Mouse (Mus musculus) CD8-positive naive resting alpha-beta T cell, adult 2 months (primary cell): Measurements from ENCODE around the gene D430042O09Rik.

Experiments
- DNase-seq, 2 experiments: peaks; one replicate each; pipeline ENCODE4 v3.0.0; 2022; ENCODE audit warnings: low read depth in 2 of 2, low spot score in 2 of 2

Gene D430042O09Rik

DNA sequence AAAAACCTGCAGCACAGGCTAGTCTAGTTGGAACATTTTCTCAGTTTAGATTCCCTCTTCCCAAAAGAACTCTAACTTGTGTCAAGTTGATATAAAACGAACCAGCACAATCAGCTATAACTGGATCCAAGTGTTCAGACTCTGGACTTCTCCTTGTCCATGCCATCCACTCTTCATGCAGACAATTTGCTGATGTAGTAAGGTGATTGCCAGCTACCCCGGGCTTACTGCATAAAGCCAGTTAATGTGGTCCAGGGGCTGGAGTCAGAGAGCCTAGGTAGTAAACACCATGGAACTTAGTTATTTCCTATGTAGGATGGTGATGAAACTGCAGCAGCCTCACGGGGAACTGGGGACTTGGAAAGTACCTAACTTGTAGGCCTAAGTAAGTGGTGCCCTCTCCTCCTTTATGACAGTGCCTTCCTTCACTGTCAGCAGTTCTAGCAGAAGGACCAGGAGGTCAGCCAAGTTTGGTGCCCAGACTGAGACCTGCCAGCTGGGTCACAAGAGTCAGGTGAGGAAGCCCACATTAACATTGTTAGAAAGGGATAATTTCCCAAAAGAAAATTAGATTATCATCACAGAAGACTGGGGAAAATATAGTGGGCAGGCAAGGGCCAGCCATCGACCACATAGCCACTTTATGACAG is 28.8 kb downstream of the D430042O09Rik start:
- DNase-seq: no peak

DNA sequence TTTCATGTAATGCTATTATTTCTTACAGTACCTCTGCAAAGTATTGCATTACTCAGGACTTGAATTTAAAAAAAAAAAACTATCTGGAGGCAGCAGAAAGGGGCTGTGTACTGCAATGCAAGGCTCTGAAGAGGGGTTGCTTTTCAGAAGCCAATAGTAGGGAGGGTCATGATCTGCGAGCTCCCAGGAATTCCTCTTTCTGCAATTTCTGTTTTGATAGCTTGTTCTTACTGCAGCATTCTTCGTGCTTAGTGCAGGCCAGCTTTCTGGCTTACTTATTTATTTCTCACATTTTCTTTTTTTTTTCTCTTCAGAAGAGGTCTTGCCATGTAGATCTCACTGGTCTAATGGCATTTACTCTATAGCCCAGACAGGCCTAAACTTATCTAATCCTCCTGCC is 32.8 kb downstream of the D430042O09Rik start:
- DNase-seq: no peak

DNA sequence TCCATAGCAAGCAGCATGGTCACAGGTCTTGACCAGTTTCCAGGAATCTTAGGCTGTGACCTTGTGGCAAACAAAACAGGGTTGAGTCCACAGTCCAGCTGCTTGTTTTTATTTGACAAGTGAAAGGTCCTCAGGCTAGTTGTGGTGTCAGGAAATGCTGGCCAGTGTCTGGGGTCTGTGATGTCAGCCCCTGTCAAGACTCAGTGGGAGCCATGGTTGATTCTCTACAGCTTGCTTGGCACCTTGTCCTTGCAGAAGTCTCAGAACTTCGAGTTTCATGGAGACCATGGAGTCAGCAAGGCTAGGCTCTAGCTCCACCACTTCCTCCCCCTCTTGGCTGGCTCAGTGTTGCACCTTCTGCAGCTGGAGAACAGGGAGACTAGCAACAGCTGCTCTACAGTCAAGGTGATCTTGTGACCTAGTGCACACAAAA is 33.6 kb downstream of the D430042O09Rik start:
- DNase-seq: no peak

- no peak for DNase-seq
Measured at GRCm38 (mm10) chr7:125744774-125745173, 37.1 kb downstream of the D430042O09Rik start.

- no peak for DNase-seq
Measured at GRCm38 (mm10) chr7:125746621-125747315, 39.1 kb downstream of the D430042O09Rik start.

GRCm38 (mm10) chr7:125747316-125747690 is 39.6 kb downstream of the D430042O09Rik start:
- DNase-seq: no peak

DNA sequence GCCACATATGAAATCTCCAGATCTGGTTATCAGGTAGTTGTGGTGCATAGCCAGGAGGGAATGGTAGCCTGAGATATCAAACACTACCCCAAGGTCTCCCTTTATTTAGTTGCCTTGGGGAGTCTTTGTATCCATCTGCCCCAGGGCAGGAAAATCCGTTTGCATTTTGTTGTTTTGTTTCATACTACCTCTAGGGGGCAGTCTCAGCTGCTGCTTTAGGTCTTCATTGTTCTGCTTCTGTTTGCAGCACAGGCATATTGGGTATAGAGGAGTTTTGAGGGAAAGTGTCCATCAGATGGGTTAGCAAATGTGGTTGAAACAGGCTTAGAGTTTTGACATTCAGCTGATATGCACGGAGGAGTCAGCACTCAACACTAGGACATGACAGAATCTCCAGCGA is 40.5 kb downstream of the D430042O09Rik start:
- DNase-seq: no peak

DNA sequence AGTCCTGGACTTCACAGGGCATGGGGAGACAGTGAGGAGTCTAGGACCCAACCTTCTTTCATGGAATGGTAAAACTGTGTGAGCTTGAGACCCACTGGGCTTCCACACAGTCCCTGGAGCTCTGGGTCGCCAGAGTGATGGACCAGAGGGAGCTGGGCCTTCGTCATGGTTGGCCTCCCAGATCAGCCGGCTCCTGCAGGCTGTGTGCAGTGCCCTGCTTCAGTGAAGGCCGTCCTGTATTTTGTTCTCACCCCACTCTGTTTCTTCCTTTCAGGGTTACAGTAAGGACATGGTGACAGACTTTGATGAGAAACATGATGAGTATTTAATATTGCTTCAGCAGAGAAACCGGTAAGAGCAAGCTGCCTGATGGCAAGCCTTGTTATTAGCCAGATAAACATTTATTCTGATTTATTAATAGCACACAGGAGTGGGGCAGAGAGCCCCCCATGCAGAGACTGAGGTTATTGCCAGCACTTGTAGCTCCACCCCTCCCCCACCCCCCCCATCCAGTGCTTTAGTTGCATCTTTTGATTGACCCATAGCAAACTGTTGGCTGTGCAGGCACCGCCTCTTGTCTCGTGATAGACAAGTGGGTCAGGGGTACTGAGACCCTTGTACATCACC is 45.1 kb downstream of the D430042O09Rik start:
- DNase-seq: no peak

GRCm38 (mm10) chr7:125753326-125753715 is 45.6 kb downstream of the D430042O09Rik start:
- DNase-seq: no peak

DNA sequence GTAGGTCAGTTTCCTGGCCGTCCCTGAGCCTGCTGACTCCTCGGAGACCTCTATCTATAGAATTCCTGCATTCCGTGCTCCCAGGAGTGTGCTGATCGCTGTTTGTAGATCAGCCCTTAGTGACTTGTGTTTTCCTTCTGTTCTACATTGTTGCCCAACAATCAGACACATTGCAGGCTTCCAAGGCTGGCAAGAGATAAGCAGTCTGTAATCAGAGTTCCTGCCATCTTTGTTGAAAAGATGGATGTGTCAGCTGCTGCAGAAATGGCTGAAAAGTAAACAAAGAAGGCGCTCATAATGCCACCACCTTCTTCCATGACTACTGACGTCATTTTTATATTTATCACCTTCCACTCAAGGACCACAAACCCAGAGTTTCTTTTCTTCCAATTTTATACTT is 49.1 kb downstream of the D430042O09Rik start:
- no peak for DNase-seq

DNA sequence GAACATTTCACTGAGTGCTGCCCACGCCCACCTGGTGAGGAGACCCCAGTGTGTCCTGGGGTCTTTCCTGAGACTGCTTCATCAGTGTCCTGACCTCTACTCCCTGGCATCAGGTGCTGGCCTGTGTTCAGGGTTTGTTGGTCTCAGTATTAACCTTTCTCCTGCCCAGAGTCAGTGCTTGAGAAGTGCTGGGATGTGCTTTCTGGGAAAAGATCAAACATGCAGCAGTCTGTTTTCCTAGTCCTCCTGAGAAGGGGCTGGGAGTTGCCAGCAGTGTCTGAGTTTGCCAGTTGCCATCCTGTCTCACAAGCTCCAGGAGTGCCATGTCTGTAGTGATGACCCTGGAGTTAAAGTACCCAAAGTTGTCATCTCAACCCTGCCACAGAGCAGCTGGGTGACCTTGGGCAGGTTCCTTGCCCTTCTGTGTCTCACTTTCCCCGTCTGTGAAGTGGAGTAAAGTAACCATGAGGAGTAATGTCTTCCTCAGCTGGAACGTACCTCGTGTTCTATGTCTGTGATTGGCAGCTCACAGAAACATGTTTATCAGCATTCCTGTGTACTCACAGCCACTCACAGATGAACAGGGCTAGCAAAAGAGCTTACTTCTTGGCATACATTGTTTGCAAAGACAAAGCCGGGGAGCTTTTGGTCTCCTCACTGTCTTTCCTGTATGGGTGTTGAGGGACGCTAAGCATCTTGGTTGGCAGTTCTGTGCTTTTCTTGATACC is 50.4 kb downstream of the D430042O09Rik start:
- DNase-seq: no peak

GRCm38 (mm10) chr7:125762289-125762688 is 54.6 kb downstream of the D430042O09Rik start:
- no peak for DNase-seq

GRCm38 (mm10) chr7:125762883-125763830 is 55.5 kb downstream of the D430042O09Rik start:
- DNase-seq: no peak

DNA sequence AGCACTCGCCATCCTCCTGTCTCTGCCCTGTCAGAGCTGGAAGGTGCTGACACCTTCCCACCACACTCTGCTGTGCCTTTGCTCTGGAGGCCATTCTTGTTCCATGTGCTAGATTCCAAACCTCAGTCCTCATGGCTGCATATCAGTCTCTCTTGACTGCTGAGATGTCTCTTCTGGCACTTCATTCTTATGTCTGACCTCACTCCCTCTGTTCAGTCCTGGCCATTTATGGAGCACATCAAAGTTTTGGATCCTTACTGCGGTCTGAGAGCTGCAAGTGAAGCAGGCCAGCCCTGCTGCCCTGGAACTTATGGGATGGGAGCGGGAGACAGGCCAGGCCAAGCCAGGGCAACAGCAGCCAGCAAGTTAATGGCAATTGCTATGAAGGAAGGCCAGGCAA is 56.7 kb downstream of the D430042O09Rik start:
- no peak for DNase-seq

DNA sequence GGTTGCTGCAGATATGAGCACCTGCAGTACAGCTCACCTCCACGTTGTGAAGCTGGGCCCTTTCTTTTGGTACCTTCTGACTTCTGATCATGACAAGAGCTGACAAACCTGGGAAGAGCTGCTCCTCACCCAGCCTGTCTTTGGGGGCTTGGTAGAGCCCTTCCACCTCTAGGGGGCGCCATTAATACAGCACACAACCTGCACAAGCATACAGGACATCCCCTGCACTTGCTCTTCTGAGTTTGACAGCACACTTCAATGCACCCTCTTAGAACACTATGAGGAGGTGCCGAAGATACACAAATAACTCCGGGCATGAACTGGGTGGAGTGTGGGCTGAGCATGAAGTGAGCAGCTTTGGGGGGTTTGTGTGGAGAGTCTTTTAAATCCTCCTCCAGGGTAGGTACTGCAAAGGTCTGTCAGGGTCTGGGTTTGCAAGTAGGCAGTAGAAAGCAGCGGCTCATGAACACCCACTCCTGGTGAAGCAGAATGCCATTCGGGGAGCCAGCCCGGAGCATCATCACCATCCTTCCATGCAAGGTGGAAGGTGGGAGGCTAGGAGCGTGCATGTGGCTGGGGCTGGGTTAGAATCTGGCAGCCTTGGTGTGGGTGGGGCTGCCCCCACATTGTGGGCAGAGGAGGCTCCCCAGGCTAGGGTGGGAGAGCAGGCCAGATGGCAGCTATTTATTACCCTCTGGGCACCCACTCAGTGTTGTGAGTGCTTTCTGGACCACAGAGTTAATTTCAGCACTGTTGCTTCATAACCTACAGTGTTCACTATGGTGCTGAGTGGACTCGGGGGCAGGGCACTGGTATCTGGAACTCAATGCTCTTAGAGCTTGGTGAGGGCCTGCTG is 59.5 kb downstream of the D430042O09Rik start:
- peak in 1 of 2 experiments; percentile 14 for DNase-seq

DNA sequence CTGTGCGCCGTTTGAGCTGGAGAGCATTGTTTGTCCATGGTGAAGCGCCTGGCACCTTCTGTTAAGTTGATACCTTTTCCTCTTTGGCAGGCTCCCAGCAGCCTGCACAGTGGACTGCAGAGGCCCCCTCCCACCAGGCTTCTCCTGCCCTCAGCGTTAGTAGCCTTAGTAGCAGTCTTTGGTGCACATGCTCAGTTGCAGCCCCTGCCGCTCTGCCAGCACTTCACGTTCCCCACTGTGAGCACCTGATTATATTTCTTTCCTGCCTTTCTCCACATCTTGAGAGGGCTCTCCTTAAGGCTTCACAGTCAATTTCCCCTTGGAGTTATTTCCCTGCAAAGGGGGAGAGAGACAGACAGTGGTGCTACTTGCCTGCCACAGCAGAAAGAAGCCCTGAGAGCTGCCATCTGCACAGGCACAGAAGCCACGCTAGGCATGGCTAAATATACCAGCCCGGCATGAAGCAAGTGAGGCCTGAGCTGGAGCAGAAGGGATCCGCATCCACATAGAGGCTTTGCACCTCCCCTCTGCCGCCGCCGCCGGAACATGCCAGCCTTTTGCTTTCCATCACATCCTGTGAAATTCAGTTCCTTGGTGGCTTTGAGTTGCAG is 65.4 kb downstream of the D430042O09Rik start:
- DNase-seq: no peak

DNA sequence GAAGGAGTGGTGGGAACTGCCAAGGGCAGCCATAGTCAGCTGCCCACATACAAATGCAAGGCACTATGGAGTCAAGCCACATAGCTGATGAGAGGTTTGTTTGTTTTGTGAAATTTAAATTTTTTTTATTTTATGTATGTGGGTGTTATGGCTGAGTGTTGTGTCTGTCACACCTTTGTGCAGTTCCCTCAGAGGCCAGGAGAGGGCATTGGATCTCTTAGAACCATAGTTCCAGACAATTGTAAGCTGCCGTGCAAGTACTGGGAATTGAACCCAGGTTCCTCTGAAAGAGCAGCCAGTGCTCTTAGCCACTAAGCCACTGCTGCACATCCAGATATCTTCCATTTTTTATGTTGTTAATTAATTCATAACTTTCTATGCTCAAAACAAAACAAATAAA is 75.5 kb downstream of the D430042O09Rik start:
- DNase-seq: no peak

- no peak for DNase-seq
Measured at GRCm38 (mm10) chr7:125786105-125786504, 78.4 kb downstream of the D430042O09Rik start.

DNA sequence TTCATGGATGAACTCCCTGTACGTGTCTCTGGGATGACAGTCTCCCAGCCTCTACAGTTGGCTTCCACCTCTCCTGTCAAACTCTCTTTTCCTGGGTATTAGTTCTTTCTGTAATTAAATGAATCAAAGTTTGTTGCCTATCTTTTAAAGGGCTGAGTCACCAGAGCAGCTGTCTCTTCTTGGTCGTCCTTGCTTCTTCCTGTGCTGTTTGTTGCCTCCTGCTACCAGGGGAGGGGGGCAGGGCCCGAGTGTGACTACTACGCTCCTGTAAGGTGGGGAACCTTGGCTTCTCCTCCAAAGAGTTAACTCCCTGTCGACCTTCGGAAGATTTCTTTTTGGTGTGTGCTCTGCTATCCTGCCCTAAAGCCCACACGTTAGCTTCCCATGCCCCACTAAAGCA is 79.4 kb downstream of the D430042O09Rik start:
- no peak for DNase-seq
